Mouse (Mus musculus): ENCODE results near the gene Cdh4. TPM values are rescaled to one million over a fixed set of nuclear protein-coding genes. Genes with fewer than 3 reads are reported as not detected.

Gene Cdh4
- polyA plus RNA-seq, 1 experiment from 2014 or later: 63.4 TPM

GRCm38 (mm10) chr2:179571175-179571769 lies 129.0 kb downstream of the Cdh4 start:
- H3K4me1 ChIP-seq (ENCODE audit: control insufficient read depth, insufficient read depth, low read length): peaks cover 3% of the 10 kb centered on the region
- no peaks in the 10 kb centered on the region for H3K27me3 ChIP-seq (ENCODE audit: control insufficient read depth, insufficient read depth, low read depth, low read length)
- H3K4me2 ChIP-seq (ENCODE audit: low read length): no peak overlapping the region
- H3K4me3 ChIP-seq (ENCODE audit: low read depth, low read length): no peak overlapping the region
- H3K9me3 ChIP-seq (replicated peaks; ENCODE audit: control insufficient read depth, low read length, poor library complexity, severe bottlenecking): no peaks in the 10 kb centered on the region; the same call in 1 of the 2 replicates
- H3K27ac ChIP-seq (ENCODE audit: low read length): no peak overlapping the region
- no peaks in the 10 kb centered on the region for H3K36me3 ChIP-seq (ENCODE audit: control insufficient read depth, insufficient read depth, low read length)
- H3K9ac ChIP-seq (ENCODE audit: low read depth, low read length): no peak overlapping the region
- peak; percentile 26; the same call in 1 of the 2 replicates for ATAC-seq
- 23% methylated on average over 6 of the region's 6 CpGs for WGBS

- Histone ChIP-seq H3K27me3 (ENCODE audit: control insufficient read depth, insufficient read depth, low read depth, low read length) (no peaks in the 10 kb centered on the region), H3K4me3 (ENCODE audit: low read depth, low read length) (no peak overlapping the region), H3K9ac (ENCODE audit: low read depth, low read length) (no peak overlapping the region), H3K9me3 (replicated peaks; ENCODE audit: control insufficient read depth, low read length, poor library complexity, severe bottlenecking) (no peaks in the 10 kb centered on the region; the same call in 1 of the 2 replicates), H3K27ac (ENCODE audit: low read length) (no peak overlapping the region), H3K4me1 (ENCODE audit: control insufficient read depth, insufficient read depth, low read length) (peaks cover 3% of the 10 kb centered on the region), H3K36me3 (ENCODE audit: control insufficient read depth, insufficient read depth, low read length) (no peaks in the 10 kb centered on the region), H3K4me2 (ENCODE audit: low read length) (no peak overlapping the region)
- ATAC-seq: no peak
- WGBS: 37% methylated on average over 11 of the region's 11 CpGs
Measured at GRCm38 (mm10) chr2:179573331-179573730, 131.1 kb downstream of the Cdh4 start.

GRCm38 (mm10) chr2:179573786-179574185 lies 131.6 kb downstream of the Cdh4 start:
- no peak overlapping the region for H3K9ac ChIP-seq (ENCODE audit: low read depth, low read length)
- H3K27ac ChIP-seq (ENCODE audit: low read length): no peak overlapping the region
- no peaks in the 10 kb centered on the region for H3K36me3 ChIP-seq (ENCODE audit: control insufficient read depth, insufficient read depth, low read length)
- no peaks in the 10 kb centered on the region for H3K27me3 ChIP-seq (ENCODE audit: control insufficient read depth, insufficient read depth, low read depth, low read length)
- ATAC-seq: no peak
- no peak overlapping the region for H3K4me3 ChIP-seq (ENCODE audit: low read depth, low read length)
- no peaks in the 10 kb centered on the region for H3K9me3 ChIP-seq (replicated peaks; ENCODE audit: control insufficient read depth, low read length, poor library complexity, severe bottlenecking)
- WGBS: 68% methylated on average over 6 of the region's 6 CpGs
- peaks cover 6% of the 10 kb centered on the region for H3K4me1 ChIP-seq (ENCODE audit: control insufficient read depth, insufficient read depth, low read length)
- no peak overlapping the region for H3K4me2 ChIP-seq (ENCODE audit: low read length)

- H3K4me2 ChIP-seq (ENCODE audit: low read length): no peak overlapping the region
- ATAC-seq: no peak
Measured at GRCm38 (mm10) chr2:179575585-179575984, 133.4 kb downstream of the Cdh4 start.

GRCm38 (mm10) chr2:179576221-179576620 lies 134.0 kb downstream of the Cdh4 start:
- Histone ChIP-seq H3K9ac (ENCODE audit: low read depth, low read length) (no peak overlapping the region), H3K4me2 (ENCODE audit: low read length) (no peak overlapping the region), H3K9me3 (replicated peaks; ENCODE audit: control insufficient read depth, low read length, poor library complexity, severe bottlenecking) (no peaks in the 10 kb centered on the region), H3K4me1 (ENCODE audit: control insufficient read depth, insufficient read depth, low read length) (peaks cover 6% of the 10 kb centered on the region), H3K36me3 (ENCODE audit: control insufficient read depth, insufficient read depth, low read length) (no peaks in the 10 kb centered on the region), H3K4me3 (ENCODE audit: low read depth, low read length) (no peak overlapping the region), H3K27ac (ENCODE audit: low read length) (no peak overlapping the region), H3K27me3 (ENCODE audit: control insufficient read depth, insufficient read depth, low read depth, low read length) (no peaks in the 10 kb centered on the region)
- ATAC-seq: no peak
- WGBS: 79% methylated on average over 1 of the region's 1 CpGs

More at GRCm38 (mm10) chr2:179575585-179575984, 133.4 kb downstream of the Cdh4 start:
- H3K9ac ChIP-seq (ENCODE audit: low read depth, low read length): no peak overlapping the region
- H3K4me3 ChIP-seq (ENCODE audit: low read depth, low read length): no peak overlapping the region
- H3K4me1 ChIP-seq (ENCODE audit: control insufficient read depth, insufficient read depth, low read length): peaks cover 6% of the 10 kb centered on the region
- H3K9me3 ChIP-seq (replicated peaks; ENCODE audit: control insufficient read depth, low read length, poor library complexity, severe bottlenecking): no peaks in the 10 kb centered on the region
- H3K36me3 ChIP-seq (ENCODE audit: control insufficient read depth, insufficient read depth, low read length): no peaks in the 10 kb centered on the region
- H3K27ac ChIP-seq (ENCODE audit: low read length): no peak overlapping the region
- no peaks in the 10 kb centered on the region for H3K27me3 ChIP-seq (ENCODE audit: control insufficient read depth, insufficient read depth, low read depth, low read length)
- 89% methylated on average over 7 of the region's 7 CpGs for WGBS

GRCm38 (mm10) chr2:179578329-179578728 lies 136.1 kb downstream of the Cdh4 start:
- no peaks in the 10 kb centered on the region for H3K9me3 ChIP-seq (replicated peaks; ENCODE audit: control insufficient read depth, low read length, poor library complexity, severe bottlenecking)
- H3K4me3 ChIP-seq (ENCODE audit: low read depth, low read length): no peak overlapping the region
- no peak overlapping the region for H3K4me2 ChIP-seq (ENCODE audit: low read length)
- no peak overlapping the region for H3K27ac ChIP-seq (ENCODE audit: low read length)
- no peak overlapping the region for H3K9ac ChIP-seq (ENCODE audit: low read depth, low read length)
- WGBS: 61% methylated on average over 3 of the region's 3 CpGs
- ATAC-seq: no peak
- H3K36me3 ChIP-seq (ENCODE audit: control insufficient read depth, insufficient read depth, low read length): no peaks in the 10 kb centered on the region
- peaks cover 13% of the 10 kb centered on the region for H3K4me1 ChIP-seq (ENCODE audit: control insufficient read depth, insufficient read depth, low read length)
- no peaks in the 10 kb centered on the region for H3K27me3 ChIP-seq (ENCODE audit: control insufficient read depth, insufficient read depth, low read depth, low read length)

GRCm38 (mm10) chr2:179578842-179579241 lies 136.6 kb downstream of the Cdh4 start:
- no peak for ATAC-seq

GRCm38 (mm10) chr2:179580415-179580814 lies 138.2 kb downstream of the Cdh4 start:
- ATAC-seq: no peak
- Histone ChIP-seq H3K9me3 (replicated peaks; ENCODE audit: control insufficient read depth, low read length, poor library complexity, severe bottlenecking) (no peaks in the 10 kb centered on the region), H3K4me3 (ENCODE audit: low read depth, low read length) (no peak overlapping the region), H3K36me3 (ENCODE audit: control insufficient read depth, insufficient read depth, low read length) (no peaks in the 10 kb centered on the region), H3K27me3 (ENCODE audit: control insufficient read depth, insufficient read depth, low read depth, low read length) (no peaks in the 10 kb centered on the region), H3K27ac (ENCODE audit: low read length) (no peak overlapping the region), H3K9ac (ENCODE audit: low read depth, low read length) (no peak overlapping the region), H3K4me2 (ENCODE audit: low read length) (no peak overlapping the region), H3K4me1 (ENCODE audit: control insufficient read depth, insufficient read depth, low read length) (peaks cover 21% of the 10 kb centered on the region; the same call in 1 of the 2 replicates)
- 77% methylated on average over 4 of the region's 4 CpGs for WGBS

More at GRCm38 (mm10) chr2:179578842-179579241, 136.6 kb downstream of the Cdh4 start:
- H3K9ac ChIP-seq (ENCODE audit: low read depth, low read length): no peak overlapping the region
- no peaks in the 10 kb centered on the region for H3K9me3 ChIP-seq (replicated peaks; ENCODE audit: control insufficient read depth, low read length, poor library complexity, severe bottlenecking)
- no peak overlapping the region for H3K27ac ChIP-seq (ENCODE audit: low read length)
- H3K4me1 ChIP-seq (ENCODE audit: control insufficient read depth, insufficient read depth, low read length): peaks cover 11% of the 10 kb centered on the region
- H3K4me3 ChIP-seq (ENCODE audit: low read depth, low read length): no peak overlapping the region
- H3K27me3 ChIP-seq (ENCODE audit: control insufficient read depth, insufficient read depth, low read depth, low read length): no peaks in the 10 kb centered on the region
- H3K36me3 ChIP-seq (ENCODE audit: control insufficient read depth, insufficient read depth, low read length): no peaks in the 10 kb centered on the region
- 55% methylated on average over 11 of the region's 11 CpGs for WGBS
- H3K4me2 ChIP-seq (ENCODE audit: low read length): no peak overlapping the region

- Histone ChIP-seq H3K4me2 (ENCODE audit: low read length) (no peak overlapping the region), H3K9ac (ENCODE audit: low read depth, low read length) (no peak overlapping the region), H3K4me3 (ENCODE audit: low read depth, low read length) (no peak overlapping the region), H3K9me3 (replicated peaks; ENCODE audit: control insufficient read depth, low read length, poor library complexity, severe bottlenecking) (no peaks in the 10 kb centered on the region), H3K27ac (ENCODE audit: low read length) (no peak overlapping the region), H3K27me3 (ENCODE audit: control insufficient read depth, insufficient read depth, low read depth, low read length) (no peaks in the 10 kb centered on the region), H3K4me1 (ENCODE audit: control insufficient read depth, insufficient read depth, low read length) (peaks cover 24% of the 10 kb centered on the region; the same call in 1 of the 2 replicates), H3K36me3 (ENCODE audit: control insufficient read depth, insufficient read depth, low read length) (no peaks in the 10 kb centered on the region)
- WGBS: 65% methylated on average over 5 of the region's 5 CpGs
- ATAC-seq: no peak
Measured at GRCm38 (mm10) chr2:179581058-179581457, 138.8 kb downstream of the Cdh4 start.
